Mouse (Mus musculus) lung, embryonic 16.5 days (tissue): ENCODE measurements at regions not wholly inside any gene's neighbourhood (a gene's known extent, or its start where the extent isn't known, plus 50 kb on each side); places are given as distances from the start of the nearest gene placed in this dataset.

Experiments used
- ATAC-seq: fragments of 200-750 bp; cut with Nextera tagmentation; 2 replicates; pipeline ENCODE4 v1.8.0; 2017; ENCODE audit warnings: low read depth, mild to moderate bottlenecking, moderate library complexity
- H3K27ac ChIP-seq: fragments of 300-500 bp; sonication (generic); 2 replicates; pipeline ENCODE4 v1.5.1; 2014; ENCODE audit warnings: mild to moderate bottlenecking, control low read depth, low read length
- H3K27me3 ChIP-seq: fragments of 300-500 bp; sonication (generic); 2 replicates; pipeline ENCODE4 v1.6.1; 2014; ENCODE audit warnings: low read depth, low read length, mixed read lengths; ENCODE audit not compliant: control insufficient read depth, insufficient read depth
- H3K36me3 ChIP-seq: fragments of 300-500 bp; sonication (generic); 2 replicates; pipeline ENCODE4 v1.6.1; 2014; ENCODE audit warnings: low read length; ENCODE audit not compliant: control insufficient read depth, insufficient read depth
- H3K4me1 ChIP-seq: fragments of 300-500 bp; sonication (generic); replicated peaks from 2 replicates; pipeline ENCODE4 v1.6.1; 2014; ENCODE audit warnings: low read length, mixed read lengths; ENCODE audit not compliant: control insufficient read depth, insufficient read depth
- H3K4me2 ChIP-seq: fragments of 300-500 bp; sonication (generic); 2 replicates; pipeline ENCODE4 v1.6.1; 2014; ENCODE audit warnings: low read depth, low read length, control low read depth
- H3K4me3 ChIP-seq: fragments of 300-500 bp; sonication (generic); 2 replicates; pipeline ENCODE4 v1.5.1; 2014; ENCODE audit warnings: mild to moderate bottlenecking, low read length, control low read depth
- H3K9ac ChIP-seq: fragments of 300-500 bp; sonication (generic); 2 replicates; pipeline ENCODE4 v1.6.1; 2014; ENCODE audit warnings: low read length, control low read depth
- H3K9me3 ChIP-seq: fragments of 300-500 bp; sonication (generic); 2 replicates; pipeline ENCODE4 v1.6.1; 2016; ENCODE audit warnings: low read length; ENCODE audit not compliant: control insufficient read depth
- WGBS: fragments of 180-500 bp; shearing (Covaris S2); extraction: QIAGEN DNeasy Blood & Tissue Kit; methylation state at CpG from one replicate; pipeline ENCODE4 v1.1.7; 2014; 5-methylcytosine and 5-hydroxymethylcytosine counted together

GRCm38 (mm10) chr1:185117711-185118110, 86.2 kb upstream of the Rab3gap2 start:
- 47% methylated on average over 5 of the region's 5 CpGs for WGBS
- H3K27me3 ChIP-seq = no peaks in the 10 kb centered on the region
- no peaks in the 10 kb centered on the region for H3K4me1 ChIP-seq
- no peaks in the 10 kb centered on the region for H3K9me3 ChIP-seq
- no peak overlapping the region for H3K27ac ChIP-seq
- H3K9ac ChIP-seq = no peak overlapping the region
- H3K4me2 ChIP-seq = no peak overlapping the region
- H3K4me3 ChIP-seq = no peak overlapping the region
- ATAC-seq = no peak
- H3K36me3 ChIP-seq = no peaks in the 10 kb centered on the region

- no peak for ATAC-seq
- WGBS = 47% methylated on average over 6 of the region's 6 CpGs
- Histone ChIP-seq H3K4me3 (no peak overlapping the region), H3K36me3 (no peaks in the 10 kb centered on the region), H3K27ac (no peak overlapping the region), H3K27me3 (no peaks in the 10 kb centered on the region), H3K9me3 (no peaks in the 10 kb centered on the region), H3K9ac (no peak overlapping the region), H3K4me2 (no peak overlapping the region), H3K4me1 (no peaks in the 10 kb centered on the region; the same call in 1 of the 2 replicates)
Observed at GRCm38 (mm10) chr1:185113687-185114086, 90.2 kb upstream of the Rab3gap2 start.

GRCm38 (mm10) chr1:185112017-185112399, 91.9 kb upstream of the Rab3gap2 start:
- H3K4me1 ChIP-seq = no peaks in the 10 kb centered on the region; the same call in 1 of the 2 replicates
- 0 out of 2 replicates have a peak overlapping the region, but pooled peaks have one; percentile 23 for H3K4me2 ChIP-seq
- WGBS = 49% methylated on average over 4 of the region's 4 CpGs
- no peaks in the 10 kb centered on the region for H3K27me3 ChIP-seq
- peak overlapping the region; percentile 39; the same call in 1 of the 2 replicates for H3K9ac ChIP-seq
- no peaks in the 10 kb centered on the region for H3K36me3 ChIP-seq
- peak overlapping the region; percentile 48 for H3K27ac ChIP-seq
- peak; percentile 65; the same call in 1 of the 2 replicates for ATAC-seq
- no peaks in the 10 kb centered on the region for H3K9me3 ChIP-seq
- no peak overlapping the region for H3K4me3 ChIP-seq

DNA sequence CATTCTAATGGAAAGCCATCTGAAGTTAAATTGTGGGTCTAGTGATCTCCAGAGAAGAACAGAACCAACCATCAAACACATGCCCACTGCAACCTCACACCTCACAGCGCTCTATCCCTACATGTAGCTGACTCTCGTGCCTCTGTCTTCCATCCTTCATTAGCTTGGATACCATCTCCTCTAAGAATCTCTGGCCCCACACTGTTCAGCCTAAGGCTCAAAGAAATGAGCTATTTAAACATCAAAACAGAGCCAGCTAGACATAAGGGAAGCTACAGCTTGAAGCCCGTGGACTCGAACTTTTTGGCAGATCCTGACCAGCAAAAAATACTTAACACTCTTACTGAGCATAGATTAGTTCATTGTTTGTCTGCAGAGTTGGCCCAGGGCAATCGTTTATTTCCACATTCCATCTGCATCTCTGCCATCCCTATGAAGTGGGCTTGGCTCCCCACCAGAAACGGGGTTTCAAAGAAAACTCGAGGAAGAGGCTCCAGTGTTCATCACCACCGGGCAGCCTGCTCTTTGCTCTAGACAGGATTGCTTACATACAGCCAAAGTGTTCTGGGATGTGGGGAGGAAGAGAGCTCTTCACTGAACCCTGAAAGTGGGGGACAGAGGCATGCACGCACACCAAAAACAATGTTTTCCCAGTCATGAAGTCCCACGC, 92.4 kb upstream of the Rab3gap2 start:
- peak overlapping the region; percentile 39; the same call in 1 of the 2 replicates for H3K9ac ChIP-seq
- ATAC-seq = peak; percentile 88
- H3K4me2 ChIP-seq = 0 out of 2 replicates have a peak overlapping the region, but pooled peaks have one; percentile 23
- no peaks in the 10 kb centered on the region for H3K27me3 ChIP-seq
- 30% methylated on average over 10 of the region's 10 CpGs for WGBS
- no peaks in the 10 kb centered on the region for H3K9me3 ChIP-seq
- H3K4me1 ChIP-seq = no peaks in the 10 kb centered on the region; the same call in 1 of the 2 replicates
- H3K27ac ChIP-seq = peak overlapping the region; percentile 48
- no peaks in the 10 kb centered on the region for H3K36me3 ChIP-seq
- no peak overlapping the region for H3K4me3 ChIP-seq

DNA sequence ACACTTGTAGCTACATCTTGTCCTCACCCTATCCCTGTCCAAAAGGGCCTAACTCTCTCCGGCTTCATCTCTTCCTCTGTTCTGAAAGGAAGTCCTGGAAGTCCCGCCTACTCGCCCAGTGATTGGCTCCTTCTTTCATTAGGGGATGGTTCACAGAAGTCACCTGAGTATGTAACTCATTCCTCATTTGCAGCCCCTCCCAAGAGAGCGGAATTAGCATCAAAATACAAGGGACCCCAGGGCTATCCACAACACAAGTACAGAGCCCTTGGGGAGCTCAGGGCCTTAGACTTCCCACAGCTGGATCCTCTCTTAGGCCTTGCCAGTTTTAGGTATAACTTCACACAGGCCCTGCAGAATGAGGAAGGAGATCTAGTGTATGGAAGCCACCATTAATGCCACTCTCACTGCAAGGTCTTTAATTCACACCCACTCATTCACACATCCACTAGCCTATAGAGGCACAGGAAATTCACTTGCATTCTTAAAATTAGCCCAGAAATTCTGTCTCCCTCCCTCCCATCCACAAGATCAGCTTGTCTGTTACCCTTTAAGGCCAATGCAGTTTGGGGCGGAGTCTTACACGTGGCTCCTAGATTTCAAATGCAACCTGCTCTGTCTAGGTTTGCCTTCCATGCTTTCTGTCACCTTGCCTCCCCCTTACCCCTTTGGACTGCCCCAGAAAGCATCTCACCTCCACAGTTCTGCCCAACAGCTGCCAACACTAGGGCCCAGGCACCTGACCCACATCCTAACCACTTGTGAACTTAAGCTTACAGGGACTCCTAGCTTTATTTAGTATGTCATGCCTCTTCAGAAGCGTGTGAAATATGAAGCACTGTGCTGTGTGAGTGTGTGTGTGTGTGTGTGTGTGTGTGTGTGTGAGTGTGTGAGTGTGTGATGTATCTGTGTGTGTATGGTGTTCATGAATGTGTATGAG, 98.7 kb upstream of the Rab3gap2 start:
- Histone ChIP-seq H3K4me3 (no peak overlapping the region), H3K9me3 (no peaks in the 10 kb centered on the region), H3K36me3 (no peaks in the 10 kb centered on the region), H3K4me2 (no peak overlapping the region), H3K4me1 (no peaks in the 10 kb centered on the region), H3K9ac (no peak overlapping the region), H3K27me3 (no peaks in the 10 kb centered on the region), H3K27ac (no peak overlapping the region)
- 66% methylated on average over 7 of the region's 7 CpGs for WGBS
- ATAC-seq = no peak

- no peak overlapping the region for H3K4me2 ChIP-seq
- H3K36me3 ChIP-seq = no peaks in the 10 kb centered on the region
- H3K4me1 ChIP-seq = peaks cover under 1% of the 10 kb centered on the region
- H3K4me3 ChIP-seq = no peak overlapping the region
- H3K9me3 ChIP-seq = no peaks in the 10 kb centered on the region
- no peak for ATAC-seq
- WGBS = 52% methylated on average over 4 of the region's 4 CpGs
- no peak overlapping the region for H3K27ac ChIP-seq
- no peak overlapping the region for H3K9ac ChIP-seq
- H3K27me3 ChIP-seq = no peaks in the 10 kb centered on the region
Observed at GRCm38 (mm10) chr1:185103803-185104202, 100.1 kb upstream of the Rab3gap2 start.

- no peak overlapping the region for H3K4me2 ChIP-seq
- 48% methylated on average over 18 of the region's 18 CpGs for WGBS
- no peaks in the 10 kb centered on the region for H3K36me3 ChIP-seq
- no peak overlapping the region for H3K4me3 ChIP-seq
- H3K27ac ChIP-seq = no peak overlapping the region
- H3K9ac ChIP-seq = no peak overlapping the region
- peaks cover 8% of the 10 kb centered on the region for H3K4me1 ChIP-seq
- H3K9me3 ChIP-seq = no peaks in the 10 kb centered on the region
- no peak for ATAC-seq
- H3K27me3 ChIP-seq = no peaks in the 10 kb centered on the region
Observed at GRCm38 (mm10) chr1:185098975-185099958, 99.9 kb upstream of the Mark1 start.

- 16% methylated on average over 17 of the region's 17 CpGs for WGBS
- Histone ChIP-seq H3K27ac (no peak overlapping the region; the same call in 1 of the 2 replicates), H3K4me1 (peaks cover 8% of the 10 kb centered on the region), H3K4me3 (no peak overlapping the region), H3K4me2 (no peak overlapping the region; the same call in 1 of the 2 replicates), H3K9ac (no peak overlapping the region), H3K27me3 (no peaks in the 10 kb centered on the region), H3K9me3 (no peaks in the 10 kb centered on the region), H3K36me3 (no peaks in the 10 kb centered on the region)
- ATAC-seq = no peak
Observed at GRCm38 (mm10) chr1:185098195-185098974, 99.0 kb upstream of the Mark1 start.
